Mouse (Mus musculus) spleen, adult 2 months (tissue): Measurements from ENCODE around the gene Gm49354.

Source experiments
- CTCF ChIP-seq: fragments of 200-500 bp; IDR thresholded peaks from 2 replicates; pipeline ENCODE4 v1.5.1; 2011; ENCODE audit warnings: mild to moderate bottlenecking, inconsistent platforms; ENCODE audit not compliant: insufficient read depth, insufficient read length, insufficient replicate concordance; ENCODE audit errors: extremely low read depth
- POLR2A ChIP-seq: fragments of 200-500 bp; IDR thresholded peaks from 2 replicates; pipeline ENCODE4 v1.6.1; 2011; ENCODE audit warnings: low read depth, low read length, inconsistent platforms

- TF ChIP-seq CTCF (no peak), POLR2A (no peak)
Measured at GRCm38 (mm10) chr13:59825966-59826365, 43.9 kb upstream of the Gm49354 start.
